Mouse (Mus musculus) adrenal gland, postnatal 36 days (tissue): ENCODE measurements around the gene Ndc1. TPM values are rescaled to one million over a fixed set of nuclear protein-coding genes. Genes with fewer than 3 reads are reported as not detected.
A peak's percentile ranks its signal among the peaks of the same experiment; 100 is the strongest.

Experiments
- DNase-seq, 2 experiments: peaks; one replicate each; pipeline ENCODE4 v3.0.0; 2021; ENCODE audit warnings: mixed read lengths in 1 of 2
- long read RNA-seq, 2 experiments: library from polyadenylated mRNA; stranded (forward); transcript quantifications; one replicate each; pipeline ENCODE4 v2.0.0; 2021; ENCODE audit warnings: borderline sequencing depth in 2 of 2
- total RNA-seq, 2 experiments: library from RNA; stranded (reverse); gene quantifications; 2 replicates each; pipeline ENCODE4 v1.2.3; 2021

Gene Ndc1
- total RNA-seq, result 10 to 100 TPM in 1 of 2 experiments, 1 to 10 TPM in 1; 9.5 to 12.4 TPM
- long read RNA-seq, experiment 1, full-length matches to known transcripts, result 4 of 9 reads
- long read RNA-seq, experiment 1, partial matches to known transcripts, result 0 of 9 reads
- long read RNA-seq, experiment 1, other reads (novel, unspliced or antisense), result 5 of 9 reads
- long read RNA-seq, experiment 2, full-length matches to known transcripts, result 4 of 6 reads
- long read RNA-seq, experiment 2, partial matches to known transcripts, result 0 of 6 reads
- long read RNA-seq, experiment 2, other reads (novel, unspliced or antisense), result 2 of 6 reads

DNA sequence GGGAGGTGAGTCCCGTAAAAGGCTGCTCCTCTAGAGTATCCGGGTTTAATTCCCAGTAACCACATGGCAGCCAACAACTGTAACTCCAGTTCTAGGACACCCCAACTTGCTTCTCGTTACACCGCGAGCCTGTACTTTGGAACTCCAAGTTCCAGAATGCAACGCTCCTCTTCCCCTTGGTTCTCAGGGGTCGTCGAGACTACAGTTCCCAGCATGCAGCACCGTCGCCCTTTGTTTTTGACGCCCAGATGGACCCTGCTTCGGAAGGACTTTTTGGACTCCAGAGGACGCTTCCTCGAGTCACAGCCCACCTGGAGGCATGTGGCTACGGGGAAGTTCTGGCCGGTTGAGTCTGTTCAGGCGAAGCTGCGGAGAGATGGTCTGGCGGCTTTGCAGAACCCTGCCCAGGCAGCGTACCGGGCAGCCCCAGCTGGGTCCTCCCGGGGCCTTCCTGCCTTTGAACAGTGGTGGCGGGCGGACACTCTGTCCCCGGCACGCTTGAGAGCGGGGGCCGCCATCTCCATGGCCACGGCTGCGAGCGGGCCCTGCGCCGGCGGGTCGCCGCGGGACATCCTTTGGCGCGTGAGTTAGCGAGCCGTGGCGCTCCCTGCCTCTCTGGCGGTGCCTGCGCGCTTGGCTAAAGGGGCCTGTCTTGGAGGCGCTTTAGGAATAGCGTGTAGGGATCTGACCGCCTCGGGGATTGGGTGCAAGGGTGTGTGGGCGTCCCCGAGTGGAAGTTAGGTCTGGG lies at the start of gene Ndc1:
Gene Ndc1, plus strand, starts transcription at position 218 of the 748 bp plus-strand sequence.
- DNase-seq, result peak; percentile 87 to 91

DNA sequence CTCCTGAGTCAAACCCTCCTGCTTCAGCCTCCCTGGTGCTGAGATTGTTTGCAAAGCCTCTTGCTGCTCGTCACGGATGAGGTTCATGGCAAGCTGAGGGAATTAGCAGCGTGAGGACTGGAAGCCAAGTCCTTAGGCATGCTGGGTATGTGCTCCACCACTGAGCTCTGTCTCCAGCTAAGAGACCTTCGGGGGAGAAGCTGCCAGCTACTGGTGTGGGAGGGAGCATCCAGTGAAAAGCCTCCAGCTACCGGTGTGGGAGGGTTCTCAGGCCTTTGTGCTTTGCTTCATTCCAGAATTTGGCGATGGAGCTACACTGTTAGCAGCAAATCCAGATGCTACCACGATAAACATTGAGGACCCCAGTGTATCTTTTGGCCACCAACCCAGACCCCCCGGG lies 48.9 kb upstream of the Ndc1 start:
- no peak for DNase-seq

DNA sequence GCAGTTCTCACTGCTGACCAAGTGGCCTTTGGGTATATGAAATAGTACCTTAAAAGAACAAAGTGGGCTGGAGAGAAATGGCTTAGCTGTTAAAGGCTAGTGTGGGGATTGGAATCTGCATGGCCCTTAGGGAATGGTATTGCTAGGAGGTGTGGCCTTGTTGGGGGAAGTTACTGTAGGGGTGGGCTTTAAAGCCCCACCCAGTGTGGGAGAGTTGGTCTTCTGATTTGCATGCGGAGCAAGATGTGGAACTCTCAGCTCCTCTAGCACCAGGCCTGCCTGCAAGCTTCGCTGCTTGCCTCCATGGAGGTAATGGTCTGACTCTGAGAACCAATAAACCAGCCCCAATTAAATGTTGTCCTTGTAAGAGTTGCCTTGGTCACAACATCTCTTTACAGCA lies 46.5 kb upstream of the Ndc1 start:
- DNase-seq, result no peak

DNA sequence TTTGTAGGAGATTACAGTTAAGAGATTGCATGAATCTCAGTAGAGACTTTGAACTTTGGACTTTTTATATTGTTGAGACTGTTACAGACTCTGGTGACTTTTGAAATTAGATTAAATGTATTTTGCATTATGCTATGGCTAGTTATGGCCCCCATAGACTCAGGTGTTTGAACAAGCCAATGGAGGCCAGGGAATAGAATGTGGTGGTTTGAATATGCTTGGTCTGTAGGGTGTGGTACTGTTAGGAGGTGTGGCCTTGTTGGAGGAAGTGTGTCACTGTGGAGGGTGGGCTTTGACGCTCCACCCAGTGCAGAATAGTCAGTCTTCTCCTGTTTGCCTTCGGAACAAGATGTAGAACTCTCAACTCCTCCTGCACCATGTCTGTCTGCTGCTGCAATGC lies 44.5 kb upstream of the Ndc1 start:
- no peak for DNase-seq

DNA sequence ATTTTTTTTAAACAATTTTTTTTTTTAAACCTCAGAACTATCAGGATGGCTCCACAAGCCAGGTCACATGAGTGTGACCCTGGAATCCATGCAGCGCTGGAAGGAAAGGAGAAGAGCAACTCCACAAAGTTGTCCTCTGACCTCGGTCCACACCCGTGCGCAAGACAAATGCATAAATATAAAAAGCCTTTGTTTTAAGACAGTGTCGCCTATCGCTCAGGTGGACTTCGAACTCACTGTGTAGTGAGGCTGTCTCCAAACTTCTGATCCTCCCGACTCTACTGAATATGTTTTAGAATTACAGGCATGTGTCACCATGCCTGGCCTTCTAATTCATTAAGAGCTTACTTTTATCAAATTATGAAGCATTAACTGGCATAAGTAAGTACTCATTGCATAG lies 39.1 kb upstream of the Ndc1 start:
- no peak for DNase-seq

GRCm38 (mm10) chr4:107333514-107333913 lies 34.1 kb upstream of the Ndc1 start:
- DNase-seq, result no peak

- no peak for DNase-seq
These were observed 31.2 kb upstream of the Ndc1 start for GRCm38 (mm10) chr4:107336356-107336755.

- DNase-seq, result no peak
These were observed 30.1 kb upstream of the Ndc1 start for GRCm38 (mm10) chr4:107337455-107337854.

DNA sequence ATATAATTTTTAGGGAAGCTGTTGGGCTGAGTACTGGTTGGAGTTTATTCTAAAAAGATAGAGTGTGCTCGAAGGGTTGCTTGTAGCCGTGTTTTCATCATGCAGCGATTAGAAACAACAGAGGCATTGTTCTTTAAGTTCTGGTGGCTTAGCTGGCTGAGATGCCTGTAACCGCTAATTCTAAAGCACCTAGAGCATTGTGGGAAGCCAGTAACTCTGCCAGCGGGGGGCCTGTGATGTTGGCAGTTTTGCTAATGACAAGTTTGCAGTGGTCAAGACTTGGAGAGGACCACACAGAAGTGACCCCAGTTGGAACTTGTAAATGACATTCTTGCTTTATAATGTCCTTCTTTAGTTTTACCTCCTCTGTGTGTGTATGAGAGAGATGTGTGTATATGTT lies 26.2 kb upstream of the Ndc1 start:
- no peak for DNase-seq

GRCm38 (mm10) chr4:107344612-107345011 lies 23.0 kb upstream of the Ndc1 start:
- no peak for DNase-seq

- DNase-seq, result peak; percentile 37 to 46
These were observed 20.4 kb upstream of the Ndc1 start for GRCm38 (mm10) chr4:107347221-107347620.

- no peak for DNase-seq
These were observed 18.9 kb upstream of the Ndc1 start for GRCm38 (mm10) chr4:107348529-107349310.

DNA sequence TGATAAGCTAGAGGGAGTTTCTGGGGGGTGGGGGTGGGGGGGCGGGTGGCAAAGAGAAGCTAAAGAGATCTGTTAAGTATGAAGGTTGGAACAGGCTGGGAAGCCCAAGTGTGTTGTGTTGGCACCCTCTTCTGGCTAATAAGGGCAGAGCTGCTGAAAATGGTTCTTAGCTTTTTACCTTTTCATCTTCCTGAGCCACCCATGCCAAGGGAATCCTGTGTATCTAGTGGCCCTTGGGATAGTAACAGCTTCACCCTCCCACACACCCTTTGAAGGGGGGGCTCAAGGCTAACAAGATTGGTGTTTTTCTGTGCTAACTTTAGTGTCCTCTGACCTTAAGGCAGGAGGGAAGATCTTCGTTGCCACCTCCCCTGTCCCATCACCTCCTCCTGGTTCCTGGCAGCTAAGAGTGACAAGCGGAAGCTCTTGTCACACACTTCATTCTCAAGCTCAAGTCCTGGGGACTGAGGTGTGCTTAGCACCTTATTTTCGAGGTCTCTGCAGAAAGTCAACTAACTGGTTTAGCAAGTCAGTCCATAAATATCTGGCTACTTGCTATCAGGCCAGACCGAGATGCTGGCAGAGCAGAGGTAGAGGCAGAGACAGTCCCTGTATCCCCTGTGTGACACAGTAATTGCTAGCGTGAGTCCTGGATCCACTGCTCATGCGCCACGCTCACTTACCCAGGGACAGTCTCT lies 18.1 kb upstream of the Ndc1 start:
- DNase-seq, result peak; percentile 25 to 45

GRCm38 (mm10) chr4:107351368-107351767 lies 16.2 kb upstream of the Ndc1 start:
- no peak for DNase-seq

GRCm38 (mm10) chr4:107353612-107354011 lies 14.0 kb upstream of the Ndc1 start:
- DNase-seq, result no peak

GRCm38 (mm10) chr4:107354126-107354525 lies 13.5 kb upstream of the Ndc1 start:
- DNase-seq, result no peak

DNA sequence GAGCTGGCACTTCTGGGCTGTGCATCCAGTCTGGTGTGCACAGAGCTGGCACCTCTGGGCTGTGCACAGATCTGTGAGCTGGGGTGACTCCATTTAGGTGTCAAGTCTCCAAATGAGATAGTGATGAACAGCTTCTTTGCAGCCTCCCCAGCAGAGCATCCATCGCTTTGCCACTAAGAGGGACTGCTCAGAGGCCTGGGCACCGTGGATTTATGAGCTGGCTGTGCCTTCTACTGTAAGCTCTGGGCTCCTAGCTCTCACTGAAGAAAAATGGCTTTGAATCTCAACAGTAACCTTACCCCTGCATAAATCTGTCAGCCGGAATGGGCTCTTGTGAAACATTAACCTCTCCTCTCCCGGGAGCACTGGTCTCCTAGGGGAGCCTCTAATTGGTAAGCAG lies 13.0 kb upstream of the Ndc1 start:
- peak; percentile 35 to 46 for DNase-seq

DNA sequence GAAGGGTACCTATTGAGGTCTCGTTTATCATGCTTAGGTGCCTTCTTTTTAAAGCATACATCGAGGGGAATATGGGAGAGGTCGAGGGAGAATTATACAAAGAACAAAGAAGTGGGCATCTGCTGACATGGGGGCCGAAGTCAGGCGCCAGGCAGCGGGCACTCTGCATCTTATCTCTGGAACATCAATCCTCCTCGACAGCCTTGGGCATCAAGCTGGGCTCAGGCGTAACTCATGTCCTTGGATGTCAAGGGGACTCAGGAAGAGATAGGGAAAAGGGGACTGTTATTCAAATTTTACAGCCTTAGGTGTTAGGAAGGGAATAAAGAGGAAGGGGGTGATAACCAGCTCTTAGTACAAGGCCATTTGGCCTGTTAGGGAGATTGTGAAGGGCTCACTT lies 10.4 kb upstream of the Ndc1 start:
- DNase-seq, result peak; percentile 31 to 39

GRCm38 (mm10) chr4:107358460-107358859 lies 9.1 kb upstream of the Ndc1 start:
- no peak for DNase-seq

DNA sequence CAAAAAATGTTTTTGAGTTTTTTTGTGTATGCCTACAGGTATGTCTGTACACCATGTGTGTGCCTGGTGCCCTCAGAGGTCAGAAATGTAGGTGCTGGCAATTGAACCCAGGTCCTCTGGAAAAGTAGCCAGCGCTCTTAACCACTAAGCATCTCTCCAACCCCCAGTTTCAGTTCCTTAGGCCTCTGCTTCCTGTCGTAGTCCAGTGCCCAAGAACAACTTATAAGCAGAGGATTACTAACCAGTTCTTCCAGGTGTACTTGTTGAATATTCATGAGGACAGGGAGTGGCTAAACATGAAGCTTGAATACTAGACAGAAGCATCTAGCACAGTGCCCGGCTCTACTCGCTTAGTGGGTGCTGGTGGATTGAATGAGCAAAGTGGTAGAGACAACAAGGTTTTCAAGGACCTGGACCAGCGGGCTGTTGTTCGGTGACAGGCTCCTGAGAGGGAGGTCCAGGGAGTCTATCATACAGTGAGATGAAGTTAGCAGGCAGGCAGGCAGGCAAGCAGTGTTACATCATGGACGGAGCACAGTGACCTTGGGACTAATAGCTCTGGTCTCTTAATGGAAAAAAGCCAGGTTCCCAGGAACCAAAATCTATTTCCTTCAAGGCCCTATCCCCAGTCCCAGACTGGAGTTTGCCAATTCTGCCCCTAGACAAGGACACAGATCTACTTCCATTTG lies 7.0 kb upstream of the Ndc1 start:
- peak; percentile 23 to 24 for DNase-seq

- peak in 1 of 2 experiments; percentile 38 for DNase-seq
These were observed 4.8 kb upstream of the Ndc1 start for GRCm38 (mm10) chr4:107362755-107363154.

DNA sequence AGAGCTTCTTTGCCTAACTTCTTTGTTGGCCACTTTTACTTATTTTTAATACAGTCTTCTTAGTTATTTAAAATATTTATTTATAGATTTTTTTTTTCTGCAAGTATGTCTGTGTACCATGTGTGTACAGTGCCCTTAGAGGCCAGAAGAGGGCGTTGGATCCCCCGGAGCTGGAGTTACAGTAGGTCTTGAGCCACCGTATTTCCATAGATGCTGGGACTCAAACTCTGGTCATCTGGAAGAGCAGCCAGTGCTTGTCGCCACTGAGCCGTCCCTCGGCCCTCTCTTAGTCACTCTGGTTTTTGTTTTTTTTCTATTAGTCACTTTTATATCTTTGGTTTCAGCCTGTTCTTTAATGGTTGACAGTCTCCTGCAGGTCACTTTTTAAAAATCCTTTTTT lies 4.0 kb upstream of the Ndc1 start:
- no peak for DNase-seq
